Mouse (Mus musculus) left cerebral cortex, adult 9 months (tissue): ENCODE data around the gene Gprin1.

Experiments used
- DNase-seq, 2 experiments: peaks; one replicate each; pipeline ENCODE4 v3.0.0; 2022; ENCODE audit warnings: low spot score in 2 of 2

Gene Gprin1

GRCm38 (mm10) chr13:54760164-54760795, 10.6 kb upstream of the Gprin1 start:
- DNase-seq, result peak; percentile 86 to 93

DNA sequence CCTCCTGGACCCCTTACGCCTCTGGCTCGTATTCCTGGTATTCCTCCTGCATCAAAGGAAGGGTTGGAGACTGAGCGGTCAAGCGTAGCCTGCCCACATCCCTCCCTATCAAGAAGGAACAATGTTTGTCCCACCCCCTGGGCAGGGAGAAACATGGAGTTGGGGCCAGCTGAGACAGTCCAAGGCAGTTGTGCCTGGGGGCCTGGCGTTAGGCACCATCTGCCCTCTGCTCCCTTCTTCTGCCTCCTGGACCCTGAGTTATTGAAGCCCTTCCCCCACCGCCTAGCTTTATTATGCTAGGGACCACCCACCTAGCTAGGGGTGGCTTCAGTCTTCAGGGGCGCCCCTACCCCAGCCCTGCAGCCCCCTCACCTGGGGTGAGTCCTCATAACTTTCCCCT, 9.8 kb upstream of the Gprin1 start:
- DNase-seq, result no peak

DNA sequence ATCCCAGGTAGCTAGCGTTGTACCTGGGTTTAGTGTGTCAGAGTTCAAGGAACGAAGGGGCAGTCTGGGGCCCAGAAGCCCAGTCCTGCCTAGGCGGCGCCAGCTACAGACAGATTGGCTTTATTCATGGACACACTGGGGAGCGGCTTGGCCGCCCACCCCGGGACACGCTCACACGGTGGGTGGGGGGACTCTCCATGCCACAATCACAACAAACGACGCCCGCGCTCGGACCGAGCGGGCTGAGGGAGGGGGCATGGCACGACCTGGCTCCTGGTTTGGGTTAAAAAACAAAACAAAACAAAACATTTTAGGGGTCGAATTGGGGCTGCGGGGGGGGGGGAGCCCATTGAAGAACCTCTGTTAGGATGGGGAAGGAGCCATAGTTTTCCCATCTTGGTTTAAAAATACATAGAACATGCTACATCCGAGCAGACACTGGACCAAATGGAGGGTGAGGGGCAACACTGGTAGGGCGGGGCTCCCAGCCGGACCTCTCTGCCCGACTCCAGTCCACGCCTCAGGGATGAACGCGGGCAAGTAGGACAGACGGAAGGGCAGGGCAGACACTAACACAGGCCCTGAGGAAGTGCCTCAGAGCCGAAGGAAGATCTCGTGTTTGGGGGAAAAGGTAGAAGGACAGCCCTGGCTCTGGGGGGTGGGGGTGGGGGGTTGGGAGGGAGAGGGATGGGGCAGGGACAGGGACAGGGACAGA, 9.2 kb upstream of the Gprin1 start:
- DNase-seq, result peak in 1 of 2 experiments; percentile 20

DNA sequence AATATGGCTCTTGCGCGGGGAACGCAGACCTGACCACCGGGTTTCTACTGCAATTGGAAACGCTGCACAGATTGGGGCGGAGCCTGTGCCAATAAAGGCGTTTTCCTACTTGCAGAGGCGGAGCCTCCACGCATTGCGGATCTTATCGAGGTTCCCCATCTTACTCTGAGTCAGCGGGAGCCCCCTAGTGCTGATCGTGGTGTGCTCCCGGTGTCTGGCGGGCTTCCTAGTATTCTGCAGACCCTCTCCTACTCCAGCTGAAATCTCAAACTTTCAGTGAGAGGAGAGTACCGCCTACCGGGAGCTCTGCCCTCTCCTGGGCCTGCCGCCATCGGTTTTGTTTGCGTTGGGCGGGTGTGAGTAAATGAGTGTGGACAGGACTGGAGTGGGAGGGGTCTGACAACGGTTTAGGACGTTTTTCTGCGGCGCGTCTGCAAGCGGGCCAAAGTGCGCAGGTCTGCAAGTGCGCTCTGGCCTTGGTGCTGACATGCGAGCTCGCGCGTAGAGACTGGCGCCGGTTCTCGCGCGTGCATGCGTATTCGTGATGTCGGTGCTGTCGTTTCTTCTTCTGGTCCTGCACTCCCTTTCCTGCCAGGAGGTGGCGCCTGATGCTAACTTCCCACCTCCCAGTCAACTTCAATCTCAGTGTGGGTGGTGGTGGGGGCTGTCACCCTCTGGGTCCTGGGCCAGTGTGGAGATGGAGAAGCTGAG, 8.5 kb upstream of the Gprin1 start:
- peak; percentile 83 to 93 for DNase-seq

- no peak for DNase-seq
Observed at GRCm38 (mm10) chr13:54757093-54757830, 7.6 kb upstream of the Gprin1 start.

DNA sequence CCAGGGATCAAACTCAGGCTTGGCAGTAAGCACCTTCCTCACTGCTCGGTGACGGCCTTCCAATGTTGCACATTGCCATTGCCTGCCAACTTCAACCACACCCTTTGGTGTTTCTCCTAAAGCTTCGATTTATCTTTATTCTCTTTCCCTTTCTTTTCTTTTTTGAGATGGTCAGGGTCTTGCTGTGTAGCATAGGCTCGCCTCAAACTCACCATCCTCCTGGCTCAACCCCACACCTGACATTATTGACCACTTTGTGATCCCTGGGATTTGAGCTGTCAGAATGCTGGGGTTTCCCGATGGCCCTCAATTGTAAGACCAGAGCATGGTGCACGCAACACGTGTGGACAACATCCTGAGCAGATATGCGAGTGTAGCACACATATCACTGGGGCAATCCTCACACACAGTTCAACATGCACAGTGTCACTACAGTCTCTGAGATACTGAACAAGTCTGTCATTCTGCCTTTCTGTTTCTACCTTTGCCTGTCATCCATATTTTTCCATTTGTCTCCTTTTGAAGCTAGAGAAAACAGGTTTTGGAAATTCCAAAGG, 6.6 kb upstream of the Gprin1 start:
- DNase-seq, result no peak

DNA sequence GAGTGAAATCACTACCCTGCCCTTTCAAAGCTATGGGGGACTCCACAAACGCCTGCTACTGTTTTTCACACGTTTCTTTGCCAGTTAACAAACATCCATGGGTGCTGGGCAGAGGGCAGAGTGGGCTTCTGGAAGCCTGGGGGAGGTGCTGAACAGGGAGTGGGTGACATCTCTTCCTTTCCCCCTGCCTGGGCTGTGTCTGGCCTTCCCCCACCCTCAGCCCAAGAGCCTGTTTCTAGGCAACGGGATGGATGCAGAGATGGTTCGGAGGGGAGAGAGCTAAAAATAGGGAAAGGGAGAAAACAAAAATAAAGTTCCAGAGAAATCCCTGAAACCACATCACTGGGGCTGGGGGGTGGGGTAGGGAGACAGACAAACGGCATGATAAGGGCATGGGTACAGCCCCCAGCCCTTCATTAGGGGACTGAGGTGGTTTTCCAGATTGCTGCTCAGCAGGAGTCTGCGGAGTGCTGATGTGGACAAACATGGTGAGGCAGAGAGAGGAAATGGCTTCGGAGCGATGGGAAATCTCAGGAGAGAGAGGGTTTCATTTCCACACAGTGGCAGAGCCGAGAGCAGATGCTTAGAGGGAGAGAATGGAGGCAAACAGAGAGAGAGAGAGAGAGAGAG, 5.6 kb upstream of the Gprin1 start:
- DNase-seq, result peak in 1 of 2 experiments; percentile 54

- peak in 1 of 2 experiments; percentile 21 for DNase-seq
Observed at GRCm38 (mm10) chr13:54754169-54755080, 4.8 kb upstream of the Gprin1 start.

DNA sequence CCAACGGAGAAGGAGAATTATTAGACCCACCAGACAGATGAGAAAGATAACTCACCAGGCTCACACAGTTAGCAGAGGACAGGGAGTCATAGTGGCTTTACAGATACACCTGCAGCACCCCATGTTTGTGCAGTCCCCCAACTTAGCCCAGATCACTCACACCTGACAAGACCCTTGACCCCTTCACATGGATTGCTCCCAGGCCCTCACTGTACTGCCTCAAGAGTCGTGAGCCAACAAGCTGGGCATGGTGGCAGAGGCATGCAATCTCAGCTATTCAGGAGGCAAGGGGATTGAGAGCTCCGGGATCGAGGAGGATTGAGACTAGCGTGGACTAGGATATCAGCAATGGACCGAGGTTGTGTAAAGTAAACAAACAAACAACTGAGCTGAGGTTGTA, 4.1 kb upstream of the Gprin1 start:
- no peak for DNase-seq

GRCm38 (mm10) chr13:54752656-54753055, 3.0 kb upstream of the Gprin1 start:
- DNase-seq, result peak in 1 of 2 experiments; percentile 93

DNA sequence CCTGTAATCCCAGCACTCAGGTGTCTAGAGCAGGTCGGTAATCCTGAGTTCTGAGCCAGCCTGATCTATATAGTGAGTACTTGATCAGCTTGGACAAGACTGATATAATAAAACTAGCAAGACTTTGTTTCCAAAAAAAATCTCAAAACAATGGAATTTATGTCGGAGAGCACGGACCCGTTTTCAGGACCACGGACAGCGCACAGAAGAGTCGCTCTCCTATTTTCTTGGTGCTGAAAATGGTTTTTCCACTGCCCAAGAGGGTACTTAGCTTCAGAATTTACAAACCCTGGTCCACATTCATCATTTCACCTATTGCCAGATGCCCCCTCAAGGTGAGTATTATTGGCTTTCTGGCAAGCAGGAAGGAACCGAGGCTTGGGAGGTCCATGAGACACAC, 1.0 kb upstream of the Gprin1 start:
- DNase-seq, result no peak

- no peak for DNase-seq
Observed at GRCm38 (mm10) chr13:54749061-54749863, 412 bp downstream of the Gprin1 start.

DNA sequence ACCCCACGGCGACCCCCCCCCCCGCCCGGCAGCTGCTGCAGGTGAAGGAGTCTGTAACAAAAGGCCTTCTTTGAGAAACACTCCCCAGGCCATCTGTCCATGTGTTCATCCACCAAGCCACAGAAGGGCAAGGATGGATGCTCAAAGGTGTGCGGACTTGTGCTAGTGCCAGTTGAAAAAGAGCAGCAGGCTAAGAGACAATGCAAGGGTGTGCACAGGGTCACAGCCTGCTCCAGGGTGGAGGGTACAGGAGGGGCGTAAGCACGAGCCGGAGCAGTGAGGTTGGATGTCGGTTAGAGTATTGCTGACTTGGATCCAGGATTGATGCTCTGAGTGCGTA, 983 bp downstream of the Gprin1 start:
- DNase-seq, result no peak

GRCm38 (mm10) chr13:54748190-54748589, 1.5 kb downstream of the Gprin1 start:
- no peak for DNase-seq

DNA sequence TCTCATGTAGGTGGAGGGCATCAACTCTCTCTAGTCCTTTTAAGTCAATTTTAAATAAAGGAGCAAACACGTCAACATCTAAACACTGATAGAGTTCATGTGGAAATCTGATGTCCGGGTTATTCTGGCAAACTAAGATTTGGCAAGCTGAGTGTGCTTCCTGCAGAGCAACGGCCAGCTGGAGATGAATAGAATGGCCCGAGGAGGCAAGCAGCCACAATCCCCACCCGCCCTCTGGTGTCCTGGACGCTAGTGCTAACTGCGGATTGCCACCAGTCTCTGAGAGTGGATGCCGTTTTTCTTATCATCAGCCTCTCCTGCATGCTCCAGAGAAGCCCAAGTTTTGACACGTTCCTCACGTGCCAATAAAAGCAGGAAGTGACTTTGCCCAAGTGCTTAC, 2.8 kb downstream of the Gprin1 start:
- DNase-seq, result no peak

DNA sequence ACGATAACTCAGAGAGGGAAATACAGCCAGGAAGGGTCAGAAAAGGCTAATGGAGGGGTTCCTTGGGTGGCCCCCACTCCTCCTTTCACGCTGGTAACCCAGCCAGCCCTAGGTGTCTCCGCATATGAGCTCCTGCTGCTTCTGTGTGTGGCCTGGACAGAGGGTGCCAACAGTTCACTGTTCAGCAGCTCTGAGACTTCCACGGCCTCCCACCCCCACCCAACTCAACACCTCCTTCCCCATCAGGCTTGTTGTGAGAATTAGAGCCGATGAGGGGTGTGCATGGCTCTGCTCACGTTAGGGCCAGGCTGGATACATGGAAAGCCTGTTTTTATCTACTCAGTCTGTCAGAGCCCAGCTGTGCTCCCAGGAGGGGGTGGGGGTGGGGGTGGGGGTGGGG, 3.6 kb downstream of the Gprin1 start:
- DNase-seq, result no peak

- no peak for DNase-seq
Observed at GRCm38 (mm10) chr13:54738213-54738601, 11.5 kb downstream of the Gprin1 start.

DNA sequence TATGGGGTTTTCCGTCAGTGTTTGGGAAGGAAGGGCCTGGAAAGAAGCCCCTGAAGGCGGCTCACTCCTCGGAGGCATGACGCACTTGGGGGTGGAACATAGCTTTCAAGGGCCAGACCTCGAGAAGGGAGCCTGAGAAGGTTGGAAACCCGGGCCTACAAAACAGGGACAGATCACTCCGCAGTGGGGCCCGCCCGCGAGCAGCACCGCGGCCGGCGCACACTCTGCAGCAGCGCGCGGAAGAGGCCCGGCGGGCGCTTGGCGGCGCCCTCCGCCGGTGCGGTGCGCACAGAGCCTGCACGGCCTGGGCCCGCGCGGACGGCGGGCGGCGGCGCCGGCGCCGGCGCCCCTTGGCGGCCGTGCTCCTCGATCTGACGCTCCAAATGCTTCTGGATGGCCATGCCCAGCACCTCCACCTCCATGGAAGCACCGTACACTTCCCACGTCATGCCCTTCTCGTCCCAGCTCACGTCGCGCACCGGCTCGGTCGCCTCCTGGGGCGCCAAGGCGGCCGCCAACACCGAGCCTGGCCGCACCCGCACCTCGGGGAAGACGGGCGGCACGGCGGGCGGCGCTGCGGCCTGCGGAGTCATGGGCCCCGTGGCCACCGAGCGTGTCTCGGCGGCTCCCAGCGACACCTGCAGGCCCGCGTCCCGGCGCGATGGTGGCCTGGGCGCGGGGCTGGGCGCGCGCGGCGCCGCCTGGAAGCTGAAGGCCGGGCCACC, 12.0 kb downstream of the Gprin1 start:
- no peak for DNase-seq

GRCm38 (mm10) chr13:54736931-54737330, 12.7 kb downstream of the Gprin1 start:
- no peak for DNase-seq
